Mouse (Mus musculus): ENCODE results near the gene Gypa. TPM values are rescaled to one million over a fixed set of nuclear protein-coding genes. Genes with fewer than 3 reads are reported as not detected.
A peak's percentile ranks its signal among the peaks of the same experiment; 100 is the strongest.

Gypa gene
- polyA plus RNA-seq (2015; fragmentation: Nextera tagmentation; extraction: Ambion mirVana), result 2.5 and 4.2 TPM in 2 replicates

DNA sequence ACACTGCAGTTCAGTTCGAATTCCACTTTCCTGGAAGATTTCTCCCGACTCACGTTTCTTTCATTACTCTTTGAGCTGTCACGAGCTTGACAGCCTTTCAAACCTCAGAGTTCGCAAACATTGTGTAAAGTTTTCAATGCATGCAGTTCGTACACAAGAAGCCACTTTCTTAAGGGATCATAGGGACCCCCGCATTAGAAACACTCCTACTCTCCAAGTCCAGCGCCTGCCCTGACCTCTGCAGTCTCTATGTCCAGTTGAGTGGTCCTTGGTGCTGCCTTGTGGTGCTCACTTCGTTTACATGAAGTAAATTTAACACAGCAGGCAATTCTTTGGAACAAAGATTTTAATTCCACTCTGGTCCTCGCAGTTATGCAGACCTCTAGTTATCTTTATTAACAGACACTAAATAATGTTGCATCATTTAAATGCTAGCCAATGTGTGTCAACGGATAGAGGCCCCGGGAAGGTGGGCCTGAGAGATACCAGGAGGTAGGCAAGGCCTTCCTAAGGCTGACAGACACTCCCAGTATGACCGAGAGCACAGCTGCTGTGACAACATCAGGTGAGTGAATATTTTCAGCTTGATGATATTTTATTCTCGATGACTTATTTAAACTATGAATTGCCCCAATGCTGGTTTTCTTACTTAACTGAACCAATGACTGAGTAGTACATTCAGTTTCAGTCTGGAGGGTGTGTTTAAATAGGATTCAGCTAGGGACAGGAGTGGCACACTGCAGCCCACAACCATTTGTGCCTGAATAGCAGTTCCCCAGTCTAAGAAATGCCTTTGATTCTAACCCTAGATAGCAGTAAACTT lies at the start of gene Gypa:
Gene Gypa (plus strand): TSS at position 259 of the 823 bp plus-strand sequence.
- H3K4me3 ChIP-seq, result peak within 1 kb of the TSS; percentile 48
- no peaks in the 10 kb centered on the region for H3K9me3 ChIP-seq
- peaks cover 7% of the 10 kb centered on the region for H3K4me1 ChIP-seq
- H3K27ac ChIP-seq (replicated peaks), result no peak within 1 kb of the TSS
- peak within 1 kb of the TSS; percentile 74 for H3K4me2 ChIP-seq (replicated peaks)
- peak; percentile 30; the same call in 1 of the 2 replicates for ATAC-seq (replicated peaks)
- H3K9ac ChIP-seq (replicated peaks), result peak within 1 kb of the TSS; percentile 46
- H3K36me3 ChIP-seq, result no peaks in the 10 kb centered on the region
- WGBS, result 27% methylated on average over 14 of the region's 14 CpGs
- H3K27me3 ChIP-seq, result no peaks in the 10 kb centered on the region

DNA sequence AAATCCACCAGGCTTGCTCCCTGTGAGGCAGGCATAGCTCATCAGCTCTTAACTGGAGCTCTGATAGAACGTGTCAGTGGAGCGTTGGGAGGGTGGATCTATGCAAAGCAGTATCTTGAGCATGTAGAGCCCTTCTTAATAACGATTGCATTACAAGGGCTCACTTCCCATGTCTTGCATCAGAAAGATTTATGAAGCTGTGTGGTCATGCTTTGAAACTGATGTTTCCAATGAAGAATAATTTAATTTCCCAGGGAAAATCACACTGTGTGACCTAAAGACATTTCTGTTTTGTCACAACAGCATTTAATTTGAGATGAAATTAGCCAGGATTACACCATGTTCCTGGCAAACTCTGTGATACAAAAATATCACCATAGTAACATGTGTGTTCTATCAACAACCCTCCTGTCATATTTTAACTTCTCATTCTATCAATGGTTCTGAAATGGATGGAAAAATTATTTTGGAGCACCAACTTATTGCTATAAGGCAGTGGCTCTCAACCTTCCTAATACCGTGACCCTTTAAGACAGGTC lies 49.0 kb upstream of the Gypa start:
- no peak overlapping the region for H3K27ac ChIP-seq (replicated peaks)
- no peaks in the 10 kb centered on the region for H3K9me3 ChIP-seq
- no peak overlapping the region for H3K9ac ChIP-seq (replicated peaks)
- H3K4me3 ChIP-seq, result no peak overlapping the region
- H3K4me2 ChIP-seq (replicated peaks), result no peak overlapping the region
- no peak for ATAC-seq (replicated peaks)
- H3K36me3 ChIP-seq, result no peaks in the 10 kb centered on the region
- no peaks in the 10 kb centered on the region for H3K4me1 ChIP-seq
- 81% methylated on average over 4 of the region's 4 CpGs for WGBS
- H3K27me3 ChIP-seq, result no peaks in the 10 kb centered on the region

DNA sequence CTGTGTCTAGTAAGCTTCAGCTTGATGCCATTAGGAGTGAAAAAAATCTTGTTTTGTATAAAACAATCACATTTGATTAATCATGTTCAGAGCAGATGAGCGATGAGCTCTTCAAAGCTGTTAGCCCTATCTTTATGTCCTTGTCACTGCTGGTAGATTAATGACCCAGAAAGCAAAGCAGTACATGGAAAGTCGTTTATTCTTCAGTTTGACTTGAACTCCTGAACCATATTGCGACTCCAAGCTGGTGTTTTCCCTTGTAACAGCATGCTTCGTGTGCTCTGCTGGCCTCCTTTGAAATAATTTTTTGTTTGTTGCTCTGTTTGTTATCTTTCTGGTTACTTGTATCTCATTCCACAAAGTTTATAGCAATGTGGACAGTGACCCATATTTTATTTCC lies 46.4 kb upstream of the Gypa start:
- no peak for ATAC-seq (replicated peaks)
- H3K36me3 ChIP-seq, result no peaks in the 10 kb centered on the region
- H3K27me3 ChIP-seq, result no peaks in the 10 kb centered on the region
- H3K4me3 ChIP-seq, result no peak overlapping the region
- H3K27ac ChIP-seq (replicated peaks), result no peak overlapping the region
- no peak overlapping the region for H3K9ac ChIP-seq (replicated peaks)
- no peaks in the 10 kb centered on the region for H3K4me1 ChIP-seq
- no peak overlapping the region for H3K4me2 ChIP-seq (replicated peaks)
- WGBS, result 83% methylated on average over 4 of the region's 4 CpGs
- H3K9me3 ChIP-seq, result no peaks in the 10 kb centered on the region

DNA sequence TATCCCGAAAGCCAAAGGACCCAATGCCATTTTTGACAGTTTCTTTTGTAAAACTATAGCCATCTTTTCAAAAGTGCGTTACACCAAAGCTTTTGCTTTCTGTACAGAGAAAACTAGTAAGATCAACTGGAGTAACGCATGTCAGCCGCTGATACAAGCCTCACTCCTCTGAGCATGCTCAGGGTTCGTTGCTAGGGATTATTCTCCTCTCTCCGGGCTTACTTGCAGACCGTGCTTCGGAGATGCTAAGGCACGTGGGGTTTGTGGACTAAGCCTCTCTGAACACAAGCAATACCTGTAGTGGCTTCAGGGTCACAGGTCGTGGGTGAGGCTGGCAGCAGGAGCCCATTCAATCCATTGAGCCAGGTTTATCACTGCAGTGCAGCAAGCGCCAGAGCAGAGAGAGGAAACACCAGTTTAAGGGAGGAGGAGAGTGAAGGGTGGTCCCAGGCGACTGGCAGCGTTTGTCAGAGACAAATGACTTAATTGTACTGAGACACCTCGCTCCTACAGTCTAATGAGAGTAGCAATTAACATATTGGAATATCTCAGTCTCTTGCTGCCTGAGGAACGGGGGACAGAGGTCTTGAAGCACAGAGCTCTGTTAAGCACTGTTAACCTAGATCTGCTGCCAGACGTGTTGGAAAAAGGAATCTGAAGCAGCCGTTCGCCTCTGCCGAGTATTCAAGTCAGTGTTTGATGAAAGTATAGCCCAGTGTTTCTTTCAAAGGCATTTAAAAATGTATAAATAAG lies 41.5 kb upstream of the Gypa start:
- H3K27me3 ChIP-seq, result no peaks in the 10 kb centered on the region
- no peak overlapping the region for H3K27ac ChIP-seq (replicated peaks)
- H3K4me3 ChIP-seq, result no peak overlapping the region
- H3K9ac ChIP-seq (replicated peaks), result no peak overlapping the region
- no peaks in the 10 kb centered on the region for H3K9me3 ChIP-seq
- 56% methylated on average over 19 of the region's 19 CpGs for WGBS
- no peaks in the 10 kb centered on the region for H3K4me1 ChIP-seq
- ATAC-seq (replicated peaks), result no peak
- no peak overlapping the region for H3K4me2 ChIP-seq (replicated peaks)
- H3K36me3 ChIP-seq, result no peaks in the 10 kb centered on the region

DNA sequence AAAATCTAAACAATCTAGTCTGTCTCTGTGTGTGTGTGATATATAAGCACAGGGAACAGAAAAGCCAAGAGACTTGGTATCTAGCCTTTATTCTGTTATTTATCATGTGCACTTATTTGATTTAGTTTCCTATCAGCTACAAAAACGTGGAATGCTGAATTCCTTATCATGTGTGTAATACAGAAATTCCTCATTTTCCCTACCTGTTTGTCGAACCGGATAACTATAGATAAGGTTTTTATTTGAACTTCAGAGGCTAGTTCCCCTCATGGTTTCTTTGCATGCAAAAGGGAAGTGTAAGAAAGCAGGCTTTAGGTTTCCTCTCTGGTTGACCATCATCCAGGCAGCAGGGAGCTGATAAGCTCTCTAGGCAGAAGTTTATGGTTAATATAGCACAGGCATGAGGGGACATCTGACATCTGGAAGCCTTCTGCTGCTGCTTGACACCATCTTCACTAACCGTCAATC lies 30.1 kb upstream of the Gypa start:
- H3K27me3 ChIP-seq, result no peaks in the 10 kb centered on the region
- no peaks in the 10 kb centered on the region for H3K36me3 ChIP-seq
- H3K27ac ChIP-seq (replicated peaks), result no peak overlapping the region
- no peaks in the 10 kb centered on the region for H3K4me1 ChIP-seq
- no peak overlapping the region for H3K4me2 ChIP-seq (replicated peaks)
- no peak for ATAC-seq (replicated peaks)
- WGBS, result 88% methylated on average over 4 of the region's 4 CpGs
- no peak overlapping the region for H3K4me3 ChIP-seq
- H3K9ac ChIP-seq (replicated peaks), result no peak overlapping the region
- no peaks in the 10 kb centered on the region for H3K9me3 ChIP-seq

DNA sequence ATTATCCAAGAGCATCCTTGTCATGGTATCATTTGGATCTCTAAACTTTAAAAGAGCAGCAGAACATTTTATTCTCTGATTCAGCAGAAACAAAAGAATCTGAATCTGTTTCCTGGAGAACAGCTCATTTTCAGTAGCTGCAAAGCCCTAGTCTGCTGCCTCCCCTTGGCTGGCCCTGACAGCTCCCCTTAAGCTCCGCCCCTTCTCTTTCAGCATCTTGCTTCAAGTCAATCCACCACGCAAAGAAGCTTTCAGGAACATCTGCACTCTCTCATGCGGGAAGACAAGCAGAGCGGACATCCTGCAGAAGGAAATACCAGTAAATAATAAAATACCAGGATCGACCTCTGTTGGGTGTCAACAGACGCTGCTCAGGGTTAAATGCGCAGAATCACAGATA lies 18.6 kb upstream of the Gypa start:
- no peaks in the 10 kb centered on the region for H3K36me3 ChIP-seq
- H3K27ac ChIP-seq (replicated peaks), result no peak overlapping the region
- no peaks in the 10 kb centered on the region for H3K9me3 ChIP-seq
- H3K27me3 ChIP-seq, result no peaks in the 10 kb centered on the region
- H3K4me1 ChIP-seq, result no peaks in the 10 kb centered on the region
- 45% methylated on average over 7 of the region's 7 CpGs for WGBS
- no peak for ATAC-seq (replicated peaks)
- H3K9ac ChIP-seq (replicated peaks), result no peak overlapping the region
- H3K4me3 ChIP-seq, result no peak overlapping the region
- no peak overlapping the region for H3K4me2 ChIP-seq (replicated peaks)

DNA sequence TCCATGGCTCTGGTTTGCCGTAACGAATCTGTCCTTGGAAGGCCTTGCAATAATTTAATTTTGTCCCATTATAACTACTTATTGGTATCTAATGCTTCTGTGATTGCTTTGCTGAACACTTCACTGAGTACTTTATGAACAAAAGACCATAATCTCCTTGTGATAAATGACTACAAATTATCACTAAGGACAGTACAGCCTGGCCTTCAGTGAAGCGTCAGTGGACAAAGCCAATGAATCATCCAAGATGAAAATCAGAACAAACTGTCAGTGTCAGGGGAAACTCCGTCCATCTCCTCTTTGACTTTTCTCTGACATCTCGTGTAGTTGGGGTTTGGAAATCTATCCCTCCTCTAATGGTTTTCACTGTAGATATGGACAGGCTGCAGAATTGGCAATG lies 15.4 kb upstream of the Gypa start:
- 84% methylated on average over 5 of the region's 5 CpGs for WGBS
- Histone ChIP-seq H3K27me3 (no peaks in the 10 kb centered on the region), H3K4me2 (replicated peaks) (no peak overlapping the region), H3K4me1 (no peaks in the 10 kb centered on the region), H3K27ac (replicated peaks) (no peak overlapping the region), H3K9me3 (no peaks in the 10 kb centered on the region), H3K4me3 (no peak overlapping the region), H3K36me3 (no peaks in the 10 kb centered on the region), H3K9ac (replicated peaks) (no peak overlapping the region)
- ATAC-seq (replicated peaks), result no peak

DNA sequence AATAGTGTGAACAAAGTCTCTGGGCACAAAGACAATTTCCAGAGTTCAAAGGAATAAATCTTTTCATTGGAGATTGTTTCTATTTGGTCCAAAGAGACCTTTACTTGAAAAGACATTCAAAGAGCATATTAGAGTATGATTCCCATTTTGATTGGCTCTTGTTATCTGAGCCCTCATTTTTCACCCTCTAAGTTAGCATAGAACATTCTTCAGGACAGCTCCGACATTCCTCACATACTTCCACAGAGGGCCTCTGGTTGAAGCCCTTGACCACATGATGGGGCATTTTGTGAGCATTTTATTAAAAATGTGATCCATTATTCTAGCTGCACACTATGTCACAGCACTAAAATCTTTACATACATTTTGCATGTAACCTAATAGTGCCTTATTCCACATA lies 14.5 kb upstream of the Gypa start:
- Histone ChIP-seq H3K27ac (replicated peaks) (no peak overlapping the region), H3K9ac (replicated peaks) (no peak overlapping the region), H3K27me3 (no peaks in the 10 kb centered on the region), H3K9me3 (no peaks in the 10 kb centered on the region), H3K4me3 (no peak overlapping the region), H3K4me1 (no peaks in the 10 kb centered on the region), H3K4me2 (replicated peaks) (no peak overlapping the region), H3K36me3 (no peaks in the 10 kb centered on the region)
- 63% methylated on average over 1 of the region's 1 CpGs for WGBS
- no peak for ATAC-seq (replicated peaks)

DNA sequence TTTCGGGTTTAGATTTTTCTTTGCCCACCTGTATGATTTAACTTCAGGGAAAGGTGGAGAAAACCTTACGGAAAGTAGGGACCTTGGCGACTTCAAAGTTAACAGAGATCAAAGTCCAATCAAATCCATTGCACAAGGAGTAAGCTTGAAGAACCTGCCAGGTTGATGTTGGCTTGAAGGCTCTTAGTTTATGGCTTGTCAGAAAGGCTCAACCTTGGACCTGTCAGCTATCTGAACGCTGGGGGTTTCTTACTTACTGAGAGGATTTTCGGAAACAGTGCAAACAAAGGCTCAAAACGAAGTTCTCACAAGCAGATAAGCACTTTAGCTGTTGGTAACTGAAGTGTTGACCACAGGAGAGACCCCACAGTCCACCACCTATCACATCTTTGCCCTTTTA lies 11.4 kb upstream of the Gypa start:
- no peaks in the 10 kb centered on the region for H3K4me1 ChIP-seq
- H3K27ac ChIP-seq (replicated peaks), result no peak overlapping the region
- no peak overlapping the region for H3K4me2 ChIP-seq (replicated peaks)
- H3K36me3 ChIP-seq, result no peaks in the 10 kb centered on the region
- no peak overlapping the region for H3K4me3 ChIP-seq
- no peak overlapping the region for H3K9ac ChIP-seq (replicated peaks)
- no peaks in the 10 kb centered on the region for H3K9me3 ChIP-seq
- 82% methylated on average over 6 of the region's 6 CpGs for whole genome bisulfite sequencing
- no peaks in the 10 kb centered on the region for H3K27me3 ChIP-seq
- no peak for ATAC-seq (replicated peaks)

DNA sequence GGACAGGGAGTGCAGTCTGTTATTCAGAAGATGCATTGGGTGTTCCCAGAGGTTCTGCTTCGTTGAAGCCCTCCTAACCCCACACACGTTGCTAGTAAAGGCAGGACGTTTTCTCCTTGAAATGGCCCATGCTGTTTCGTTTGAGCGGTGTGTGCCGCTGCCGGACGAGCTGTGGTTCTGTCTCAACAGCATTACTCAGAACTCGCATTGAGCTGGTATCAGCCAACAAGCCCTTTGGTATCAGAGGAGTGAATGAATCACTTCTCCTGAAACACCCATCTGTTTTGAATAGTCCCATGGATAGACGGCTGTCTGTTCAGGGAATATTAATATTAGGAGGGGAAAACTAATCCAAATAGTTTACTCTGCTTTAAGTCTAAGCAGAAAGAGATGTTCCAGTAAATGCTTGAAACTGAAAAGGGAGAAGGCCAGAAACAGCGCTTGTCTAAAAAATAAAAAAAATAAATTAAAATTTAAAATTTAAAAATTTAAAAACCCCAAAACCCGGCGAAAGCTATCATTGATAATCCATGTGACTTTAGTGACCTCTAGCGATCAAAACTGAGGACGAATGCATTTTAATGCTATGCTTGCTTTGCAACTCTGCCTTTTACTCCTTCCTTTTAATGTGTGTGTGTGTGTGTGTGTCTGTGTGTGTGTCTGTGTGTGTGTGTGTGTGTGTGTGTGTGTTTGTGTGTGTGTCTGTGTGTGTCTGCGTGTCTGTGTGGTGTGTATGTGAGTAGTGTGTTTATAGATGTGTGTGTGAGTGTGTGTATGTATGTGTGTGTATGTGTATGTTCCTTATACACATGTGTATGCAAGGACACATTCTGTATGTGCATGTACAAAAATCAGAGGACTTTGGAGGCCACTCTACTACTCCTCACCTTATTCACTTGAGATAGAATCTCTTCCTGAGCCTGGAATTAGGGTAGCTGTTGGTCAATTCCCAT lies 10.5 kb upstream of the Gypa start:
- Histone ChIP-seq H3K36me3 (no peaks in the 10 kb centered on the region), H3K4me1 (no peaks in the 10 kb centered on the region), H3K9ac (replicated peaks) (no peak overlapping the region), H3K4me3 (no peak overlapping the region), H3K4me2 (replicated peaks) (0 out of 2 replicates have a peak overlapping the region, but pooled peaks have one; percentile 15), H3K27me3 (no peaks in the 10 kb centered on the region), H3K27ac (replicated peaks) (no peak overlapping the region), H3K9me3 (no peaks in the 10 kb centered on the region)
- 40% methylated on average over 16 of the region's 16 CpGs for WGBS
- ATAC-seq (replicated peaks), result peak; percentile 61; the same call in 1 of the 2 replicates

DNA sequence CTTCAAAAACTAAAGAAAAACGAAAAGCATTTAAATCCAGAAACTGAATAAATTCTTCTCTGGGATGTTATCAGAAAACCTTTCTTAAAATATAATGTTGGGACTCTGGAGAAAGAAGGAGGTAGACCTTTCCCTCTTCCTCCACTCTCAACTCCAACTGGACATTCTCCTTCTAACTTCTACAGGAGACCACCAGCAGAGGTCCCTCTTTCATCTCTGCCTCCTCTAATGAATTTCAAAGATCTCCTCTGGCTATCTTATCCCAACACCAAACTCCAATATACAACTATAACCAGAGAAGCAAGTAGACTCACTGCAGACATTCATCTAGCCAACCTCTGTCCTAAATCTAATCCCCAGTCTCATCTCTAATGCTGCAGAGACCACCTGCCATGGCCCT lies 2.0 kb upstream of the Gypa start:
- no peaks in the 10 kb centered on the region for H3K9me3 ChIP-seq
- ATAC-seq (replicated peaks), result no peak
- H3K9ac ChIP-seq (replicated peaks), result no peak overlapping the region
- H3K27me3 ChIP-seq, result no peaks in the 10 kb centered on the region
- no peak overlapping the region for H3K27ac ChIP-seq (replicated peaks)
- H3K4me1 ChIP-seq, result peaks cover 7% of the 10 kb centered on the region
- WGBS, result 52% methylated on average over 1 of the region's 1 CpGs
- no peak overlapping the region for H3K4me2 ChIP-seq (replicated peaks)
- no peaks in the 10 kb centered on the region for H3K36me3 ChIP-seq
- H3K4me3 ChIP-seq, result no peak overlapping the region

Measured in forebrain, embryonic 15.5 days (tissue).